Mouse (Mus musculus) neutrophil, adult 59 days (primary cell): ENCODE data around the gene Pspc1. TPM values are rescaled to one million over a fixed set of nuclear protein-coding genes. Genes with fewer than 3 reads are reported as not detected.

Experiments
- total RNA-seq, 2 experiments: library from RNA; stranded (reverse); gene quantifications; 1 replicate in 1 of 2; 2 replicates in 1 of 2; pipeline ENCODE4 v1.2.4; 2023

Pspc1 gene
- 10 to 100 TPM; 47.1 to 49.2 TPM for total RNA-seq

GRCm38 (mm10) chr14:56778200-56778932, at the start of gene Pspc1:
TSS of gene Pspc1 (minus strand) at chr14:56778316.

GRCm38 (mm10) chr14:56811701-56812339, 33.7 kb upstream of the Pspc1 start, which contains the start of gene Zmym5:
TSS of gene Zmym5 (minus strand) at chr14:56811716.

Other genes with a start within 250 kb of the Pspc1 start
- 10 to 100 TPM; 13.8 to 17.9 TPM for gene Cenpj, start 202.9 kb downstream of the Pspc1 start, total RNA-seq
- gene Parp4, start 202.7 kb downstream of the Pspc1 start, total RNA-seq: 10 to 100 TPM; 59.2 to 59.9 TPM
- 10 to 100 TPM; 11.7 to 13.1 TPM for gene Mphosph8, start 110.1 kb downstream of the Pspc1 start, total RNA-seq
- gene Zmym5, start 33.4 kb upstream of the Pspc1 start, total RNA-seq: 10 to 100 TPM; 27.1 to 29.3 TPM
- gene Zmym2, start 108.3 kb upstream of the Pspc1 start, total RNA-seq: 10 to 100 TPM; 64.6 to 66.9 TPM